Mouse (Mus musculus) liver, postnatal 0 days (tissue): ENCODE measurements around the gene Ktn1. TPM values are rescaled to one million over a fixed set of nuclear protein-coding genes. Genes with fewer than 3 reads are reported as not detected.

Experiments
- ATAC-seq: fragments of 200-750 bp; cut with Nextera tagmentation; 2 replicates; pipeline ENCODE4 v1.8.0; 2017; ENCODE audit warnings: mild to moderate bottlenecking, moderate library complexity
- DNase-seq: peaks from one replicate; pipeline ENCODE4 v3.0.0-alpha.2; 2016
- H3K27ac ChIP-seq: fragments of 300-500 bp; sonication (generic); 2 replicates; pipeline ENCODE4 v1.5.1; 2014; ENCODE audit warnings: antibody characterized with exemption, moderate library complexity, mild to moderate bottlenecking, low read depth
- H3K27me3 ChIP-seq: fragments of 300-500 bp; sonication (generic); 2 replicates; pipeline ENCODE4 v1.6.1; 2014; ENCODE audit warnings: low read length, control low read depth, mixed read lengths; ENCODE audit not compliant: insufficient read depth
- H3K36me3 ChIP-seq: fragments of 300-500 bp; sonication (generic); replicated peaks from 2 replicates; pipeline ENCODE4 v1.6.1; 2014; ENCODE audit warnings: mild to moderate bottlenecking, control low read depth, low read length, moderate library complexity, mixed read lengths; ENCODE audit not compliant: insufficient read depth
- H3K4me1 ChIP-seq: fragments of 300-500 bp; sonication (generic); 2 replicates; pipeline ENCODE4 v1.6.1; 2014; ENCODE audit warnings: antibody characterized with exemption, mild to moderate bottlenecking, control low read depth; ENCODE audit not compliant: insufficient read depth
- H3K4me2 ChIP-seq: fragments of 300-500 bp; sonication (generic); 2 replicates; pipeline ENCODE4 v1.6.1; 2014; ENCODE audit warnings: low read depth, mild to moderate bottlenecking, low read length, moderate library complexity, mixed read lengths
- H3K4me3 ChIP-seq: fragments of 300-500 bp; sonication (generic); 2 replicates; pipeline ENCODE4 v1.5.1; 2014; ENCODE audit warnings: low read depth, low read length
- H3K9ac ChIP-seq: fragments of 300-500 bp; sonication (generic); replicated peaks from 2 replicates; pipeline ENCODE4 v1.6.1; 2014; ENCODE audit warnings: mild to moderate bottlenecking, moderate library complexity
- H3K9me3 ChIP-seq: fragments of 300-500 bp; sonication (generic); 2 replicates; pipeline ENCODE4 v1.6.1; 2016; ENCODE audit warnings: mild to moderate bottlenecking, control low read depth, low read length, mixed read lengths
- CTCF ChIP-seq: sonication (generic); IDR thresholded peaks from 2 replicates; pipeline ENCODE4 v1.5.1; 2016; ENCODE audit warnings: antibody characterized with exemption, low read depth
- EP300 ChIP-seq: IDR thresholded peaks from 2 replicates; pipeline ENCODE4 v1.6.1; 2016; ENCODE audit warnings: antibody characterized with exemption, low read depth, mild to moderate bottlenecking
- WGBS: fragments of 180-500 bp; shearing (Covaris S2); extraction: QIAGEN DNeasy Blood & Tissue Kit; methylation state at CpG from one replicate; pipeline ENCODE4 v1.1.7; 2014; ENCODE audit not compliant: insufficient replicate concordance; 5-methylcytosine and 5-hydroxymethylcytosine counted together
- polyA plus RNA-seq: library from polyadenylated mRNA; unstranded; fragments of >200 nt; fragmentation: Nextera tagmentation; extraction: Ambion mirVana; gene quantifications from 2 replicates; pipeline ENCODE4 v1.2.1, GENCODE M21; 2015

Ktn1 gene
- polyA plus RNA-seq, 1 experiment from 2014 or later: 16.7 TPM

- Histone ChIP-seq H3K27ac (no peak overlapping the region), H3K4me3 (no peak overlapping the region), H3K4me2 (no peak overlapping the region), H3K9ac (no peak overlapping the region), H3K36me3 (no peaks in the 10 kb centered on the region), H3K9me3 (no peaks in the 10 kb centered on the region), H3K4me1 (no peaks in the 10 kb centered on the region), H3K27me3 (no peaks in the 10 kb centered on the region)
- no peak for DNase-seq
- ATAC-seq: no peak
- TF ChIP-seq CTCF (no peak), EP300 (no peak)
- 73% methylated on average over 3 of the region's 3 CpGs for WGBS
Measured at GRCm38 (mm10) chr14:47775543-47775942, 127.3 kb downstream of the Ktn1 start.

- no peak for DNase-seq
Measured at GRCm38 (mm10) chr14:47776260-47777035, 128.2 kb downstream of the Ktn1 start.

GRCm38 (mm10) chr14:47786112-47786511 is 137.9 kb downstream of the Ktn1 start:
- Histone ChIP-seq H3K36me3 (no peaks in the 10 kb centered on the region), H3K9me3 (no peaks in the 10 kb centered on the region), H3K27ac (no peak overlapping the region), H3K4me2 (no peak overlapping the region), H3K4me1 (no peaks in the 10 kb centered on the region), H3K9ac (no peak overlapping the region), H3K4me3 (no peak overlapping the region), H3K27me3 (no peaks in the 10 kb centered on the region)
- WGBS: 46% methylated on average over 4 of the region's 4 CpGs
- no peak for ATAC-seq
- no peak for DNase-seq
- TF ChIP-seq EP300 (no peak), CTCF (no peak)

More at GRCm38 (mm10) chr14:47776260-47777035, 128.2 kb downstream of the Ktn1 start:
- H3K4me1 ChIP-seq: no peaks in the 10 kb centered on the region
- TF ChIP-seq EP300: no peak
- TF ChIP-seq CTCF: no peak
- no peak for ATAC-seq
- no peaks in the 10 kb centered on the region for H3K9me3 ChIP-seq
- H3K9ac ChIP-seq: no peak overlapping the region
- no peaks in the 10 kb centered on the region for H3K27me3 ChIP-seq
- 65% methylated on average over 6 of the region's 6 CpGs for WGBS
- H3K36me3 ChIP-seq: no peaks in the 10 kb centered on the region
- no peak overlapping the region for H3K4me2 ChIP-seq
- no peak overlapping the region for H3K27ac ChIP-seq
- H3K4me3 ChIP-seq: no peak overlapping the region

Other genes starting within 250 kb of the Ktn1 start
- gene Dlgap5, start 230.0 kb upstream of the Ktn1 start, polyA plus RNA-seq: 16.9 and 17.9 TPM in 2 replicates
- 19.3 and 22.1 TPM in 2 replicates for gene Fbxo34, start 198.0 kb upstream of the Ktn1 start, polyA plus RNA-seq
- 5.6 and 6.3 TPM in 2 replicates for gene Atg14, start 77.8 kb upstream of the Ktn1 start, polyA plus RNA-seq